Mouse (Mus musculus) liver, adult 2 months (tissue): ENCODE data around the gene Gm8453. TPM values are rescaled to one million over a fixed set of nuclear protein-coding genes. Genes with fewer than 3 reads are reported as not detected.
"Not testable (repeated sequence)": the region's sequence is repeated elsewhere in the genome, so short reads cannot be mapped to it uniquely, and the experiment has no call there.

Source experiments
- DNase-seq: peaks from one replicate; pipeline ENCODE4 v3.0.0-alpha.2; 2011; ENCODE audit warnings: low read depth, low spot score; ENCODE audit errors: extremely low read depth
- H3K27ac ChIP-seq: fragments of 200-500 bp; replicated peaks from 2 replicates; pipeline ENCODE4 v1.5.1; 2012; ENCODE audit warnings: low read depth, mild to moderate bottlenecking, control low read depth, inconsistent platforms, low read length; ENCODE audit not compliant: insufficient read depth
- H3K27me3 ChIP-seq: fragments of 200-500 bp; 2 replicates; pipeline ENCODE4 v1.6.1; 2012; ENCODE audit warnings: mild to moderate bottlenecking, moderate library complexity, low read length, inconsistent platforms; ENCODE audit not compliant: control insufficient read depth, insufficient read depth
- H3K36me3 ChIP-seq: fragments of 200-500 bp; 2 replicates; pipeline ENCODE4 v1.6.1; 2012; ENCODE audit warnings: low read length, inconsistent platforms; ENCODE audit not compliant: control insufficient read depth, insufficient read depth
- H3K4me1 ChIP-seq: fragments of 200-500 bp; 2 replicates; pipeline ENCODE4 v1.6.1; 2011; ENCODE audit warnings: low read length; ENCODE audit not compliant: control insufficient read depth, insufficient read depth
- H3K4me3 ChIP-seq: fragments of 200-500 bp; 2 replicates; pipeline ENCODE4 v1.5.1; 2011; ENCODE audit warnings: low read depth, mild to moderate bottlenecking, control low read depth, low read length, moderate library complexity; ENCODE audit not compliant: insufficient read depth
- H3K79me2 ChIP-seq: fragments of 200-500 bp; 2 replicates; pipeline ENCODE4 v1.6.1; 2012; ENCODE audit warnings: inconsistent platforms, mild to moderate bottlenecking, low read length, moderate library complexity; ENCODE audit not compliant: control insufficient read depth, insufficient read depth
- H3K9ac ChIP-seq: fragments of 200-500 bp; 2 replicates; pipeline ENCODE4 v1.6.1; 2012; ENCODE audit warnings: low read depth, mild to moderate bottlenecking, control low read depth, inconsistent platforms, low read length
- WGBS: fragments of 180-500 bp; shearing (Covaris S2); methylation state at CpG from one replicate; pipeline ENCODE4 v1.1.7; 2018; 5-methylcytosine and 5-hydroxymethylcytosine counted together
- polyA plus RNA-seq: library from polyadenylated mRNA; depleted of rRNA; stranded (reverse); fragments of >200 nt; gene quantifications from 2 replicates; pipeline ENCODE4 v1.2.3, GENCODE M21; 2012; rRNA removed
- total RNA-seq: library from RNA; depleted of rRNA; stranded (reverse); fragments of >200 nt; gene quantifications from 2 replicates; pipeline ENCODE4 v1.2.3, GENCODE M21; 2014; rRNA removed

The Gm8453 gene
- total RNA-seq (not detected in 2 replicates), polyA plus RNA-seq (not detected in 2 replicates)

- WGBS, result 15% methylated on average over 2 of the region's 2 CpGs
- not testable (repeated sequence) for DNase-seq, H3K4me3 ChIP-seq, H3K79me2 ChIP-seq, H3K36me3 ChIP-seq, H3K27me3 ChIP-seq, H3K4me1 ChIP-seq, H3K27ac ChIP-seq, H3K9ac ChIP-seq
These were observed at the start of gene Gm8453 for GRCm38 (mm10) chr7:22229384-22229783. TSS of gene Gm8453 (minus strand) at chr7:22229484.

- H3K27me3 ChIP-seq, H3K9ac ChIP-seq, DNase-seq, H3K4me1 ChIP-seq, H3K4me3 ChIP-seq, H3K27ac ChIP-seq, H3K36me3 ChIP-seq, H3K79me2 ChIP-seq: not testable (repeated sequence)
- no CpG with 5 or more reads among the region's 2 CpGs for WGBS
These were observed 28.1 kb downstream of the Gm8453 start, which contains the start of gene Gm8653 for GRCm38 (mm10) chr7:22201164-22201563. TSS of gene Gm8653 (minus strand) at chr7:22201264.

- WGBS, result no CpG with 5 or more reads among the region's 3 CpGs
These were observed 40.2 kb downstream of the Gm8453 start, which contains the start of gene Vmn1r143 for GRCm38 (mm10) chr7:22189077-22189476. TSS of gene Vmn1r143 (plus strand) at chr7:22189377.

More at GRCm38 (mm10) chr7:22189077-22189476, 40.2 kb downstream of the Gm8453 start, which contains the start of gene Vmn1r143:
- H3K27me3 ChIP-seq, H3K4me3 ChIP-seq, H3K27ac ChIP-seq, H3K36me3 ChIP-seq, H3K4me1 ChIP-seq, H3K79me2 ChIP-seq, H3K9ac ChIP-seq, DNase-seq: not testable (repeated sequence)

Other genes with a start within 250 kb of the Gm8453 start
- gene Vmn1r137, start 234.9 kb downstream of the Gm8453 start, total RNA-seq, result not detected in 2 replicates
- not detected in 2 replicates for gene Vmn1r137, start 234.9 kb downstream of the Gm8453 start, polyA plus RNA-seq
- gene Vmn1r138, start 200.6 kb downstream of the Gm8453 start, total RNA-seq, result not detected in 2 replicates
- gene Vmn1r138, start 200.6 kb downstream of the Gm8453 start, polyA plus RNA-seq, result not detected in 2 replicates
- gene Gm6176, start 173.2 kb downstream of the Gm8453 start, total RNA-seq, result not detected in 2 replicates
- not detected in 2 replicates for gene Gm6176, start 173.2 kb downstream of the Gm8453 start, polyA plus RNA-seq
- gene Vmn1r139, start 160.4 kb downstream of the Gm8453 start, total RNA-seq, result not detected in 2 replicates
- not detected in 2 replicates for gene Vmn1r139, start 160.4 kb downstream of the Gm8453 start, polyA plus RNA-seq
- not detected in 2 replicates for gene Gm16451, start 111.2 kb downstream of the Gm8453 start, total RNA-seq
- gene Gm16451, start 111.2 kb downstream of the Gm8453 start, polyA plus RNA-seq, result not detected in 2 replicates
- not detected in 2 replicates for gene Gm10666, start 94.7 kb downstream of the Gm8453 start, total RNA-seq
- gene Gm10666, start 94.7 kb downstream of the Gm8453 start, polyA plus RNA-seq, result not detected in 2 replicates
- gene Vmn1r142, start 65.4 kb downstream of the Gm8453 start, total RNA-seq, result not detected in 2 replicates
- gene Vmn1r142, start 65.4 kb downstream of the Gm8453 start, polyA plus RNA-seq, result not detected in 2 replicates
- not detected in 2 replicates for gene Vmn1r143, start 40.1 kb downstream of the Gm8453 start, total RNA-seq
- not detected in 2 replicates for gene Vmn1r143, start 40.1 kb downstream of the Gm8453 start, polyA plus RNA-seq
- gene Gm8653, start 28.2 kb downstream of the Gm8453 start, total RNA-seq, result not detected in 2 replicates
- not detected in 2 replicates for gene Gm8653, start 28.2 kb downstream of the Gm8453 start, polyA plus RNA-seq
- gene Gm4187, start 100.2 kb upstream of the Gm8453 start, total RNA-seq, result not detected in 2 replicates
- gene Gm4187, start 100.2 kb upstream of the Gm8453 start, polyA plus RNA-seq, result not detected in 2 replicates
- gene Gm8660, start 141.6 kb upstream of the Gm8453 start, total RNA-seq, result not detected in 2 replicates
- not detected in 2 replicates for gene Gm8660, start 141.6 kb upstream of the Gm8453 start, polyA plus RNA-seq
- gene Vmn1r148, start 184.1 kb upstream of the Gm8453 start, total RNA-seq, result not detected in 2 replicates
- not detected in 2 replicates for gene Vmn1r148, start 184.1 kb upstream of the Gm8453 start, polyA plus RNA-seq
- gene Vmn1r149, start 208.7 kb upstream of the Gm8453 start, total RNA-seq, result not detected in 2 replicates
- gene Vmn1r149, start 208.7 kb upstream of the Gm8453 start, polyA plus RNA-seq, result not detected in 2 replicates
- gene Gm10665, start 234.6 kb upstream of the Gm8453 start, total RNA-seq, result not detected in 2 replicates
- gene Gm10665, start 234.6 kb upstream of the Gm8453 start, polyA plus RNA-seq, result not detected in 2 replicates